Mouse (Mus musculus) kidney, adult 2 months (tissue): ENCODE measurements around the gene Galc.

Experiments
- CTCF ChIP-seq: fragments of 200-500 bp; conservative IDR thresholded peaks from 2 replicates; pipeline ENCODE4 v1.5.1; 2011; ENCODE audit warnings: low read depth, mild to moderate bottlenecking, control low read depth, low read length, moderate library complexity, mixed read lengths; ENCODE audit not compliant: insufficient read depth, insufficient read length
- POLR2A ChIP-seq: fragments of 200-500 bp; IDR thresholded peaks from one replicate; pipeline ENCODE4 v1.6.1; 2011; ENCODE audit warnings: low read depth, low read length, control low read depth

- TF ChIP-seq POLR2A: no peak
- TF ChIP-seq CTCF: no peak
Measured at GRCm38 (mm10) chr12:98180235-98180800, 78.9 kb downstream of the Galc start.
